Mouse (Mus musculus) stomach, postnatal 0 days (tissue): Measurements from ENCODE around the gene Fgfr2. TPM values are rescaled to one million over a fixed set of nuclear protein-coding genes. Genes with fewer than 3 reads are reported as not detected.

Experiments used
- ATAC-seq: fragments of 200-750 bp; cut with Nextera tagmentation; 2 replicates; pipeline ENCODE4 v1.8.0; 2017; ENCODE audit not compliant: low FRiP score, low TSS enrichment
- DNase-seq: peaks from one replicate; pipeline ENCODE4 v3.0.0-alpha.2; 2016; ENCODE audit warnings: low spot score
- H3K27ac ChIP-seq: fragments of 300-500 bp; sonication (generic); replicated peaks from 2 replicates; pipeline ENCODE4 v1.5.1; 2014; ENCODE audit warnings: mild to moderate bottlenecking, control low read depth
- H3K27me3 ChIP-seq: fragments of 300-500 bp; sonication (generic); 2 replicates; pipeline ENCODE4 v1.6.1; 2014; ENCODE audit warnings: low read length; ENCODE audit not compliant: control insufficient read depth, insufficient read depth
- H3K36me3 ChIP-seq: fragments of 300-500 bp; sonication (generic); 2 replicates; pipeline ENCODE4 v1.6.1; 2014; ENCODE audit warnings: low read length, mixed read lengths; ENCODE audit not compliant: control insufficient read depth, insufficient read depth
- H3K4me1 ChIP-seq: fragments of 300-500 bp; sonication (generic); replicated peaks from 2 replicates; pipeline ENCODE4 v1.6.1; 2014; ENCODE audit warnings: antibody characterized with exemption; ENCODE audit not compliant: control insufficient read depth, insufficient read depth
- H3K4me2 ChIP-seq: fragments of 300-500 bp; sonication (generic); replicated peaks from 2 replicates; pipeline ENCODE4 v1.6.1; 2014; ENCODE audit warnings: low read depth, mild to moderate bottlenecking, control low read depth, moderate library complexity
- H3K4me3 ChIP-seq: fragments of 300-500 bp; sonication (generic); 2 replicates; pipeline ENCODE4 v1.5.1; 2014; ENCODE audit warnings: low read depth, low read length, control low read depth
- H3K9ac ChIP-seq: fragments of 300-500 bp; sonication (generic); 2 replicates; pipeline ENCODE4 v1.6.1; 2014; ENCODE audit warnings: mild to moderate bottlenecking, low read length, control low read depth, mixed read lengths
- H3K9me3 ChIP-seq: fragments of 300-500 bp; sonication (generic); 2 replicates; pipeline ENCODE4 v1.6.1; 2016; ENCODE audit warnings: low read length; ENCODE audit not compliant: control insufficient read depth
- CTCF ChIP-seq: IDR thresholded peaks from 2 replicates; pipeline ENCODE4 v1.5.1; 2016; ENCODE audit warnings: antibody characterized with exemption, low read depth, mild to moderate bottlenecking, moderate library complexity
- EP300 ChIP-seq: optimal IDR thresholded peaks from 2 replicates; pipeline ENCODE3; 2016; ENCODE audit warnings: antibody characterized with exemption
- WGBS: fragments of 180-500 bp; shearing (Covaris S2); extraction: QIAGEN DNeasy Blood & Tissue Kit; methylation state at CpG from one replicate; pipeline ENCODE4 v1.1.7; 2014; 5-methylcytosine and 5-hydroxymethylcytosine counted together
- polyA plus RNA-seq: library from polyadenylated mRNA; unstranded; fragments of >200 nt; fragmentation: Nextera tagmentation; extraction: Ambion mirVana; gene quantifications from 2 replicates; pipeline ENCODE4 v1.2.1, GENCODE M21; 2015

The Fgfr2 gene
- polyA plus RNA-seq, 1 experiment from 2014 or later: 60.8 TPM

DNA sequence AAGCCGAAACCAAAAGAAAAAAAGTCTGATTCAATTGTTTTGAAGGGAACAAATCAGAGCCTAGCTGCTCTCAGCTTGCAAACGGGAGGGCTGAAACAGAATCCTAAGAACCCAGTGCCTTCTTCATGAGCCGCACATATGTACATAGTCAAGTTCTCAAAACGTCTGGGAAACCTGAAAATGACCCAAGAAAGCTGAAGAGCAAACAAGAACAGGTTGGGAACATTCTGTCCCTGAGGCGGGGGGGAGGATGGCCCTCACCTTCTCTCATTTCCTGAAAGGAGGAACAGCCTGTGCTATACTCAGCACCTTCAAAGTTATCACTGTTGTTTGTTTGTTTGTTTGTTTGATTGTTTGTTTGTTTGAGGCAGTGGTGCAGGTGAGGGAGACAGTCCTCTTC is 1816.4 kb downstream of the Fgfr2 start:
- Histone ChIP-seq H3K27me3 (no peaks in the 10 kb centered on the region), H3K9ac (no peak overlapping the region), H3K4me3 (no peak overlapping the region), H3K27ac (no peak overlapping the region), H3K36me3 (no peaks in the 10 kb centered on the region), H3K4me2 (no peak overlapping the region), H3K4me1 (no peaks in the 10 kb centered on the region), H3K9me3 (no peaks in the 10 kb centered on the region)
- ATAC-seq (no peak), DNase-seq (no peak)
- 75% methylated on average over 5 of the region's 5 CpGs for WGBS
- TF ChIP-seq EP300: no peak
- TF ChIP-seq CTCF: no peak

- no peaks in the 10 kb centered on the region for H3K36me3 ChIP-seq
- H3K9me3 ChIP-seq: no peaks in the 10 kb centered on the region
- DNase-seq: no peak
- H3K9ac ChIP-seq: no peak overlapping the region
- TF ChIP-seq EP300: no peak
- no peak for TF ChIP-seq CTCF
- WGBS: 56% methylated on average over 8 of the region's 8 CpGs
- no peak for ATAC-seq
- no peak overlapping the region for H3K27ac ChIP-seq
- H3K4me2 ChIP-seq: no peak overlapping the region
- H3K27me3 ChIP-seq: no peaks in the 10 kb centered on the region
- H3K4me3 ChIP-seq: no peak overlapping the region
- no peaks in the 10 kb centered on the region for H3K4me1 ChIP-seq
Measured at GRCm38 (mm10) chr7:131303340-131303739, 1819.8 kb downstream of the Fgfr2 start.

DNA sequence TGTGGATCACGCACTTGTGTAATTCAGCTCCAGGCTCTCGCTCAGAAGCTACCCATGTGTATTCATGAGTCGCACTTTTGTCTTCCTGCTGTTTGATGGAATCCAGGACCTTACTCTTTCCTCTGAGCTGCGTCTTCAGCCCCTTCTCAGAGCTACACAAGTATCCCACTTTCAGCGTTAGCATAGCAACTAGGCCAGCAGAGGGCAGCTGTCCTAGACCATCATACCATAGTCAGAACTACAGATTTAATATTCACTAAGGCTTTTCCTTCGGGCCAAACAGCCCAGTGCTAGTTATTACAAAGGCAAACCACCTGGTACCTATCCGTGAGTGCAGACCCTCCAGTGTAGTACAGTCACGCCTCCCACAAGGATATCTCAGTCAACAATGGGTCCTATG is 1826.0 kb downstream of the Fgfr2 start:
- TF ChIP-seq CTCF (peak; percentile 45), EP300 (no peak)
- ATAC-seq (no peak), DNase-seq (no peak)

GRCm38 (mm10) chr7:131265851-131266250 is 1857.3 kb downstream of the Fgfr2 start:
- Histone ChIP-seq H3K4me2 (no peak overlapping the region), H3K9ac (no peak overlapping the region), H3K4me3 (no peak overlapping the region), H3K9me3 (no peaks in the 10 kb centered on the region), H3K27me3 (no peaks in the 10 kb centered on the region), H3K4me1 (no peaks in the 10 kb centered on the region), H3K27ac (no peak overlapping the region), H3K36me3 (no peaks in the 10 kb centered on the region)
- no peak for ATAC-seq
- no peak for DNase-seq
- 63% methylated on average over 4 of the region's 4 CpGs for WGBS
- TF ChIP-seq CTCF: no peak
- TF ChIP-seq EP300: no peak

More for the DNA sequence above, 1826.0 kb downstream of the Fgfr2 start:
- no peak overlapping the region for H3K4me3 ChIP-seq
- no peaks in the 10 kb centered on the region for H3K27me3 ChIP-seq
- no peaks in the 10 kb centered on the region for H3K36me3 ChIP-seq
- no peak overlapping the region for H3K9ac ChIP-seq
- no peaks in the 10 kb centered on the region for H3K9me3 ChIP-seq
- no peak overlapping the region for H3K27ac ChIP-seq
- H3K4me1 ChIP-seq: no peaks in the 10 kb centered on the region
- no peak overlapping the region for H3K4me2 ChIP-seq
- WGBS: 71% methylated on average over 8 of the region's 8 CpGs

DNA sequence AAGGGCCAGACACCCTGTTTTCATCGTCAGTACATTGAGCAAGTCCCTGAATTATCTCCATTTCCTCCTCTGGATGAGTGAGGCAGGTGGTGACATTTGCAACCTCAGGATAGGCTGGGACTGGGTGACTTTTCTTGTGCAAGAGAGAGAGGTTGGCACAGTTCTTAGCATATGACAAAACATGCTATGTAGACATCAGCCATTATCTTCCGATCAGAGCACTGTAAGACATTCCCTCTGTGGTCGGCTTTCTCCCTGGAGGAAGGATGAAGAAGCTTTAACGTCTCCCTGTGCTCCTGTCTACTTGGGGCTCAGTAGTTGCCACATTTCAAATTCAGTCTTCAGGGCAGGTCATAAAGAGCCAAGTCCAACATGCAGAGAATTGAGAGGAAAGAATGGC is 1858.9 kb downstream of the Fgfr2 start:
- DNase-seq (no peak), ATAC-seq (no peak)
- Histone ChIP-seq H3K36me3 (no peaks in the 10 kb centered on the region), H3K4me1 (no peaks in the 10 kb centered on the region), H3K9me3 (no peaks in the 10 kb centered on the region), H3K9ac (no peak overlapping the region), H3K27ac (no peak overlapping the region), H3K27me3 (no peaks in the 10 kb centered on the region), H3K4me2 (no peak overlapping the region), H3K4me3 (no peak overlapping the region)
- whole genome bisulfite sequencing: 82% methylated on average over 4 of the region's 4 CpGs
- no peak for TF ChIP-seq CTCF
- no peak for TF ChIP-seq EP300

- no peak overlapping the region for H3K27ac ChIP-seq
- 50% methylated on average over 6 of the region's 6 CpGs for WGBS
- no peaks in the 10 kb centered on the region for H3K36me3 ChIP-seq
- no peak overlapping the region for H3K9ac ChIP-seq
- no peak for DNase-seq
- no peaks in the 10 kb centered on the region for H3K9me3 ChIP-seq
- no peak for TF ChIP-seq CTCF
- TF ChIP-seq EP300: no peak
- H3K4me1 ChIP-seq: no peaks in the 10 kb centered on the region
- H3K4me3 ChIP-seq: no peak overlapping the region
- no peak overlapping the region for H3K4me2 ChIP-seq
- no peaks in the 10 kb centered on the region for H3K27me3 ChIP-seq
- ATAC-seq: no peak
Measured at GRCm38 (mm10) chr7:131260946-131261345, 1862.2 kb downstream of the Fgfr2 start.
